Comparison of ENCODE assay signal across 16 mouse cellular contexts in genomic region chr17:86323310-86323709, GRCm38 (mm10).
DNase-seq lines count a peak whose midpoint lies in the region; ATAC-seq and TF ChIP-seq lines count a peak whose summit lies in the region.
"Had no signal": no experiment of that assay in that cellular context is flagged by ENCODE, and none has a peak within 500 bp of the region (broad histone marks: within the 10 kb centered on the region; RNA-seq: fewer than 3 reads in every experiment).

No protein-coding gene starts in this region.

- no peak for TF ChIP-seq CTCF in thymus, adult 2 months (IDR thresholded peaks at IDR 0.05; ENCODE audit: borderline replicate concordance, control insufficient read depth, extremely low read depth, insufficient read depth, low read length, poor library complexity)
- TF ChIP-seq CTCF in midbrain, postnatal 0 days (IDR thresholded peaks at IDR 0.05), result no peak

- peak overlapping the region; percentile 15; the same call in 1 of the 2 replicates for H3K27ac ChIP-seq in heart, embryonic 16.5 days (ENCODE audit: low read length)
- no peak overlapping the region for H3K27ac ChIP-seq in thymus, adult 2 months (ENCODE audit: control insufficient read depth, insufficient read depth, low read length)
- peak overlapping the region; percentile 4; the same call in 1 of the 2 replicates for H3K27ac ChIP-seq in limb, embryonic 10.5 days
- no peak overlapping the region for H3K27ac ChIP-seq in midbrain, postnatal 0 days (ENCODE audit: low read depth, low read length)
- H3K27ac ChIP-seq: limb, embryonic 13.5 days; lung, embryonic 15.5 days; stomach, embryonic 15.5 days had no signal

- H3K9ac ChIP-seq in heart, embryonic 16.5 days (ENCODE audit: low read length), result no peak overlapping the region
- H3K9ac ChIP-seq in midbrain, postnatal 0 days (replicated peaks; ENCODE audit: low read length, poor library complexity, severe bottlenecking), result no peak overlapping the region
- H3K9ac ChIP-seq: limb, embryonic 13.5 days; lung, embryonic 15.5 days; stomach, embryonic 15.5 days had no signal

- H3K4me1 ChIP-seq in heart, embryonic 16.5 days (ENCODE audit: control insufficient read depth, insufficient read depth, low read length), result peaks cover 34% of the 10 kb centered on the region
- peaks cover 26% of the 10 kb centered on the region for H3K4me1 ChIP-seq in thymus, adult 2 months (replicated peaks; ENCODE audit: control insufficient read depth, insufficient read depth, low read length)
- peaks cover 27% of the 10 kb centered on the region for H3K4me1 ChIP-seq in limb, embryonic 10.5 days
- no peaks in the 10 kb centered on the region for H3K4me1 ChIP-seq in midbrain, postnatal 0 days (ENCODE audit: insufficient read depth, low read length)

- no peaks in the 10 kb centered on the region for H3K36me3 ChIP-seq in heart, embryonic 16.5 days (ENCODE audit: control insufficient read depth, insufficient read depth)
- H3K36me3 ChIP-seq in thymus, adult 2 months (ENCODE audit: control insufficient read depth, insufficient read depth, low read length), result no peaks in the 10 kb centered on the region
- no peaks in the 10 kb centered on the region for H3K36me3 ChIP-seq in limb, embryonic 10.5 days
- no peaks in the 10 kb centered on the region for H3K36me3 ChIP-seq in midbrain, postnatal 0 days (ENCODE audit: insufficient read depth, low read length)
- H3K36me3 ChIP-seq: limb, embryonic 13.5 days; lung, embryonic 15.5 days; stomach, embryonic 15.5 days had no signal

- no peaks in the 10 kb centered on the region; the same call in 1 of the 2 replicates for H3K9me3 ChIP-seq in heart, embryonic 16.5 days (replicated peaks; ENCODE audit: control insufficient read depth, low read length)
- no peaks in the 10 kb centered on the region for H3K9me3 ChIP-seq in limb, embryonic 10.5 days (replicated peaks)
- H3K9me3 ChIP-seq in midbrain, postnatal 0 days (ENCODE audit: low read length), result no peaks in the 10 kb centered on the region
- H3K9me3 ChIP-seq: lung, embryonic 15.5 days; stomach, embryonic 15.5 days had no signal

- no peak for TF ChIP-seq POLR2A in thymus, adult 2 months (IDR thresholded peaks at IDR 0.05; ENCODE audit: control insufficient read depth, extremely low read depth, insufficient read depth, low read length, poor library complexity)

- no peak overlapping the region for H3K4me3 ChIP-seq in heart, embryonic 16.5 days (ENCODE audit: low read length)
- no peak overlapping the region for H3K4me3 ChIP-seq in thymus, adult 2 months (ENCODE audit: control insufficient read depth, insufficient read depth, low read length)
- H3K4me3 ChIP-seq in limb, embryonic 10.5 days, result no peak overlapping the region
- H3K4me3 ChIP-seq in midbrain, postnatal 0 days (ENCODE audit: low read depth, low read length), result no peak overlapping the region
- H3K4me3 ChIP-seq: limb, embryonic 13.5 days; lung, embryonic 15.5 days; stomach, embryonic 15.5 days had no signal

- H3K27me3 ChIP-seq in heart, embryonic 16.5 days (ENCODE audit: control insufficient read depth, insufficient read depth, low read length), result no peaks in the 10 kb centered on the region
- no peaks in the 10 kb centered on the region for H3K27me3 ChIP-seq in thymus, adult 2 months (ENCODE audit: control insufficient read depth, insufficient read depth, low read length)
- H3K27me3 ChIP-seq in limb, embryonic 10.5 days (ENCODE audit: low read depth, poor library complexity, severe bottlenecking), result no peaks in the 10 kb centered on the region
- no peaks in the 10 kb centered on the region for H3K27me3 ChIP-seq in midbrain, postnatal 0 days (ENCODE audit: insufficient read depth, low read length)
- H3K27me3 ChIP-seq: limb, embryonic 13.5 days; lung, embryonic 15.5 days; stomach, embryonic 15.5 days had no signal

- H3K4me2 ChIP-seq in heart, embryonic 16.5 days (ENCODE audit: low read depth, low read length), result no peak overlapping the region
- no peak overlapping the region for H3K4me2 ChIP-seq in midbrain, postnatal 0 days (ENCODE audit: low read depth, low read length, poor library complexity, severe bottlenecking)
- H3K4me2 ChIP-seq: limb, embryonic 13.5 days; lung, embryonic 15.5 days; stomach, embryonic 15.5 days had no signal

- WGBS in heart, embryonic 16.5 days, result 51% methylated on average over 4 of the region's 4 CpGs
- 2% methylated on average over 4 of the region's 4 CpGs for WGBS in thymus, adult 2 months
- 18% methylated on average over 4 of the region's 4 CpGs for WGBS in limb, embryonic 10.5 days
- 59% methylated on average over 4 of the region's 4 CpGs for WGBS in midbrain, postnatal 0 days

- DNase-seq in heart, adult 8-10 months (ENCODE audit: low spot score), result no peak
- DNase-seq in thymus, adult 2 months, result peak; percentile 24
- DNase-seq in thymus, adult 18-20 months, result no peak
- no peak for DNase-seq in limb, embryonic 10.5 days (ENCODE audit: low spot score)
- DNase-seq in midbrain, postnatal 0 days (ENCODE audit: low spot score), result no peak
- no peak for DNase-seq in retina, postnatal 1 day
- no peak for DNase-seq in left cerebral cortex, adult 11 months (ENCODE audit: low spot score)
- DNase-seq: cerebellum, adult 9-10 months; right cerebral cortex, adult 18-20 months had no signal

- ATAC-seq in heart, embryonic 16.5 days (replicated peaks; ENCODE audit: extremely low read depth, insufficient read depth, low FRiP score), result no peak
- no peak for ATAC-seq in midbrain, postnatal 0 days (ENCODE audit: low FRiP score)
- ATAC-seq: forebrain, embryonic 16.5 days; intestine, postnatal 0 days; midbrain, embryonic 16.5 days had no signal

Comparison
In these comparisons a context has a peak if more than half of its experiments do, and no peak if none do; other contexts are left out.
1. H3K27ac ChIP-seq: peak in heart, embryonic 16.5 days (single experiment) and limb, embryonic 10.5 days (single experiment); none in thymus, adult 2 months (single experiment) and midbrain, postnatal 0 days (single experiment).